Mouse (Mus musculus) CH12.LX (cell line): ENCODE measurements around the gene Gm20388. TPM values are rescaled to one million over a fixed set of nuclear protein-coding genes. Genes with fewer than 3 reads are reported as not detected.

Experiments
- DNase-seq: peaks from one replicate; pipeline ENCODE4 v3.0.0-alpha.2; 2013; ENCODE audit errors: extremely low read depth
- H3K27ac ChIP-seq: 2 replicates; pipeline ENCODE4 v1.5.1; 2012; ENCODE audit warnings: low read depth, mild to moderate bottlenecking, control low read depth, moderate library complexity; ENCODE audit not compliant: insufficient read depth
- H3K27me3 ChIP-seq: replicated peaks from 2 replicates; pipeline ENCODE3; 2012; ENCODE audit warnings: inconsistent platforms
- H3K36me3 ChIP-seq, 2 experiments: replicated peaks in 1 of 2; 2 replicates each; pipeline versions ENCODE3 to v1.6.1; 2012; ENCODE audit warnings: inconsistent platforms in 1 of 2, low read length in 1 of 2, mild to moderate bottlenecking in 1 of 2, mixed read lengths in 1 of 2, moderate library complexity in 1 of 2; ENCODE audit not compliant: control insufficient read depth in 1 of 2, insufficient read depth in 1 of 2
- H3K4me1 ChIP-seq, 2 experiments: 2 replicates each; pipeline ENCODE4 v1.6.1; 2012; ENCODE audit warnings: inconsistent platforms in 1 of 2, moderate library complexity in 1 of 2; ENCODE audit not compliant: insufficient read depth in 2 of 2, control insufficient read depth in 1 of 2
- H3K4me2 ChIP-seq: 2 replicates; pipeline ENCODE4 v1.6.1; 2012; ENCODE audit warnings: low read depth, mild to moderate bottlenecking, control low read depth; ENCODE audit not compliant: poor library complexity, insufficient read depth, severe bottlenecking
- H3K4me3 ChIP-seq, 3 experiments: fragments of 150-350 bp in 1 of 3; sonication (generic) in 1 of 3; replicated peaks in 1 of 3; 2 replicates each; pipeline versions ENCODE3 to v1.5.1; 2011 to 2012; ENCODE audit warnings: low read depth in 2 of 3, low read length in 2 of 3, mild to moderate bottlenecking in 2 of 3, moderate library complexity in 2 of 3, control low read depth in 1 of 3, improper control_type of control experiment in 1 of 3, inconsistent platforms in 1 of 3, mixed read lengths in 1 of 3; ENCODE audit not compliant: poor library complexity in 1 of 3
- H3K79me2 ChIP-seq: replicated peaks from 2 replicates; pipeline ENCODE4 v1.6.1; 2012; ENCODE audit warnings: mild to moderate bottlenecking, moderate library complexity; ENCODE audit not compliant: control insufficient read depth, poor library complexity, insufficient read depth, severe bottlenecking; ENCODE audit errors: extremely low read depth
- H3K9ac ChIP-seq: 2 replicates; pipeline ENCODE4 v1.6.1; 2012; ENCODE audit warnings: low read depth, mild to moderate bottlenecking, control low read depth, moderate library complexity; ENCODE audit not compliant: insufficient read depth
- H3K9me3 ChIP-seq: replicated peaks from 2 replicates; pipeline ENCODE3; 2012; ENCODE audit warnings: low read length, inconsistent platforms, mixed read lengths
- BHLHE40 ChIP-seq: IDR thresholded peaks from 2 replicates; pipeline ENCODE4 v1.6.1; 2011; ENCODE audit warnings: mild to moderate bottlenecking, low read depth, low read length, improper control_type of control experiment
- CHD1 ChIP-seq: IDR thresholded peaks from 2 replicates; pipeline ENCODE4 v1.6.1; 2012; ENCODE audit warnings: low read depth, low read length, improper control_type of control experiment, inconsistent platforms
- CHD2 ChIP-seq: IDR thresholded peaks from 2 replicates; pipeline ENCODE4 v1.6.1; 2011; ENCODE audit warnings: low read length, improper control_type of control experiment
- CTCF ChIP-seq, 2 experiments: IDR thresholded peaks in 1 of 2; conservative IDR thresholded peaks in 1 of 2; 2 replicates each; pipeline ENCODE4 v1.5.1; 2011 to 2012; ENCODE audit warnings: low read depth in 2 of 2, low read length in 2 of 2, improper control_type of control experiment in 1 of 2, inconsistent platforms in 1 of 2, mild to moderate bottlenecking in 1 of 2, moderate library complexity in 1 of 2
- E2F4 ChIP-seq: IDR thresholded peaks from 2 replicates; pipeline ENCODE4 v1.6.1; 2011; ENCODE audit warnings: low read depth, low read length, improper control_type of control experiment; ENCODE audit not compliant: insufficient replicate concordance
- ELF1 ChIP-seq: IDR thresholded peaks from 2 replicates; pipeline ENCODE4 v1.6.1; 2014; ENCODE audit warnings: low read depth, mild to moderate bottlenecking, inconsistent platforms, low read length, improper control_type of control experiment
- JUND ChIP-seq: conservative IDR thresholded peaks from 2 replicates; pipeline ENCODE4 v1.6.1; 2011; ENCODE audit warnings: low read depth, low read length, improper control_type of control experiment
- MYC ChIP-seq: IDR thresholded peaks from 2 replicates; pipeline ENCODE4 v1.6.1; 2011; ENCODE audit warnings: low read depth, mild to moderate bottlenecking, improper control_type of control experiment, low read length
- NELFE ChIP-seq: IDR thresholded peaks from 2 replicates; pipeline ENCODE4 v1.6.1; 2011; ENCODE audit warnings: low read depth, low read length, improper control_type of control experiment
- PAX5 ChIP-seq: IDR thresholded peaks from 2 replicates; pipeline ENCODE4 v1.6.1; 2012; ENCODE audit warnings: low read length, inconsistent platforms, mixed read lengths
- RCOR1 ChIP-seq: conservative IDR thresholded peaks from 2 replicates; pipeline ENCODE4 v1.6.1; 2012; ENCODE audit warnings: low read depth, mild to moderate bottlenecking, inconsistent platforms, low read length, improper control_type of control experiment
- SIN3A ChIP-seq: IDR thresholded peaks from 2 replicates; pipeline ENCODE4 v1.6.1; 2012; ENCODE audit warnings: low read length, improper control_type of control experiment, inconsistent platforms
- UBTF ChIP-seq: IDR thresholded peaks from 2 replicates; pipeline ENCODE4 v1.6.1; 2012; ENCODE audit warnings: low read depth, mild to moderate bottlenecking, inconsistent platforms, low read length, improper control_type of control experiment, moderate library complexity
- USF2 ChIP-seq: conservative IDR thresholded peaks from 2 replicates; pipeline ENCODE4 v1.6.1; 2011; ENCODE audit warnings: low read depth, low read length, improper control_type of control experiment
- ZNF384 ChIP-seq: IDR thresholded peaks from 2 replicates; pipeline ENCODE4 v1.6.1; 2012; ENCODE audit warnings: low read depth, low read length, improper control_type of control experiment, inconsistent platforms
- dilution Hi-C: fragments of 300-500 bp; cut with MboI; formaldehyde crosslinking; loops from 2 replicates; pipeline ENCODE4 v1.14.3; 2020; ENCODE audit warnings: low sequenced_read_pairs; ENCODE audit not compliant: extremely low pct_unique_long_range_greater_than_20kb, extremely low pct_ligation_motif_present
- in situ Hi-C: fragments of 300-500 bp; cut with MboI; formaldehyde crosslinking; loops from 3 replicates; pipeline ENCODE4 v1.14.3; 2019; ENCODE audit warnings: low sequenced_read_pairs, low pct_ligation_motif_present, low pct_unique_long_range_greater_than_20kb, mixed read lengths
- polyA plus RNA-seq: library from polyadenylated mRNA; unstranded; fragments of >175 nt; gene quantifications from 2 replicates; pipeline ENCODE4 v1.2.1, GENCODE M21; 2012; ENCODE audit warnings: low read depth; ENCODE audit not compliant: insufficient read length
- total RNA-seq, 2 experiments: library from RNA; depleted of rRNA; stranded (reverse); fragments of 300-350 nt in 1 of 2; fragments of >200 nt in 1 of 2; gene quantifications; 2 replicates each; pipeline ENCODE4 v1.2.3; 2012 to 2014

Gm20388 gene
- total and polyA plus RNA-seq, 3 experiments = 14.8 to 26.3 (median 22.2) TPM

DNA sequence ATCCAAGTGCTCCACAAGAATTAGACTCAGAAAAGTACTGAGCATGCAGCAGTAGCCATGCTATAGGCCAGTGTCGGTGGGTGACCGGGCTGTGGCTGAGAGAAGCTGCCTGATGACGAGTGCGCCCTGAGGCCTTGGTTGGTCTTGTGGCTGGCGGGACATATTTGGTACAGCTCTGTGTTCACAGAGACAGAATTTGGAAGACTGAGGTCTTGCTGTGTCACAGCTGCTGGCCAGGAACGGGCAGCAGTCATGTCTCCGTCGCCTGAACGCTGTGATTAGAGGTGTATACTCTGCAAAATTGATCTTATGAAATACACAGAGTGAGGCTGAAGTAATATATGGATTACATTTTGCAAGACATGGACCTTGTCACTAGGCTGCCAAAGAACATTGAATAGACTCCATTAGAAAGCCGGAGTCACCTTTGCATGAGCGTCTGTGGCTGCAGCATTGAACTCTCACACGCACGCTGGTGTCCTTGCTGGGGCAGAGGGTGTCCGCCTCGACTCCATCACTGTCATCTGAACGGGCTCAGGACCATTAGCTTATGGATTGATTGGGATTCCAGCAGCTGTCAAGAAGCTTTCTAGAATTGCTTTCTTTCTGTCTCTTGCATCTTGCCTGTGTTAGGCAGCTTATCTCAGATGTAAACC is 5.7 kb downstream of the Gm20388 start:
- Histone ChIP-seq H3K9ac (no peak overlapping the region), H3K4me3 (no peak overlapping the region), H3K36me3 (peaks cover 10 to 65% of the 10 kb centered on the region in 2 experiments), H3K79me2 (peaks cover 98% of the 10 kb centered on the region), H3K4me1 (peaks cover 17 to 59% of the 10 kb centered on the region in 2 experiments), H3K9me3 (no peaks in the 10 kb centered on the region), H3K4me2 (no peak overlapping the region), H3K27me3 (no peaks in the 10 kb centered on the region), H3K27ac (no peak overlapping the region)
- DNase-seq = no peak
- TF ChIP-seq UBTF (no peak), JUND (no peak), RCOR1 (no peak), BHLHE40 (no peak), USF2 (no peak), CHD2 (no peak), ELF1 (no peak)
- in situ Hi-C loops = no loop called here
- dilution Hi-C loops = no loop called here

DNA sequence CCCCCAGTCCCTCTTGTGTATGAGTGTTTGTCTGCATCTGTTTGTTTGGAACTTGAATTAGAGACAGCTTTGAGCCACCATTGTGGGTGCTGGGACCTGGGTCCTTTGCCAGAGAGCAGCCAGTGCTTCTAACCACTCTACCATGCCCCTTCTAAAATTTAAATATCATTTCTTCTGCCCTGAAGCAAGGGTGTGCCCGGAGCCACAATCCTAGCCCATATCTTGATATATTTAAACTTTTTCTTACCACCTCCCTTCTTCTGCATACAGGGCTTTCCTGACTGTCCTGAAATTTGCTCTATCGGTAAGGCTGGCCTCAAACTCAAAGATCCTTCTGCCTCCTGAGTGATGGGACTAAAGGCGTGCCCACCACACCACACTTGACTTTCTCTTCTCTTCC is 6.8 kb downstream of the Gm20388 start:
- Histone ChIP-seq H3K9me3 (no peaks in the 10 kb centered on the region), H3K79me2 (peaks cover 98% of the 10 kb centered on the region), H3K9ac (no peak overlapping the region)
- TF ChIP-seq PAX5 (no peak), ZNF384 (no peak), CHD1 (no peak), MYC (no peak), E2F4 (no peak), USF2 (no peak), SIN3A (no peak), CTCF (conservative IDR thresholded peaks at IDR 0.05 in 1 of 2, IDR thresholded peaks at IDR 0.05 in 1 of 2; ENCODE audit: low read depth in 2 of 2, low read length in 2 of 2) (no peak), NELFE (no peak)
- TF ChIP-seq, all 38 proteins: peak for 0
- H3K4me3 ChIP-seq = no peak overlapping the region
- dilution Hi-C loops (no loop called here), in situ Hi-C loops (no loop called here)
- no peak overlapping the region for H3K4me2 ChIP-seq
- peaks cover 10 to 72% of the 10 kb centered on the region in 2 experiments for H3K36me3 ChIP-seq
- H3K27me3 ChIP-seq = no peaks in the 10 kb centered on the region
- peaks cover 16 to 63% of the 10 kb centered on the region in 2 experiments for H3K4me1 ChIP-seq
- H3K27ac ChIP-seq = no peak overlapping the region
- no peak for DNase-seq
